Mouse (Mus musculus) ovary, postnatal 14 days (tissue): ENCODE results near the gene Trim63.
A peak's percentile ranks its signal among the peaks of the same experiment; 100 is the strongest.
"Not testable (repeated sequence)": the region's sequence is repeated elsewhere in the genome, so short reads cannot be mapped to it uniquely, and the experiment has no call there.

Experiments used
- DNase-seq: peaks from one replicate; pipeline ENCODE4 v3.0.0; 2022; ENCODE audit warnings: low spot score

The Trim63 gene

GRCm38 (mm10) chr4:134298626-134299497, 16.1 kb upstream of the Trim63 start:
- DNase-seq: no peak

DNA sequence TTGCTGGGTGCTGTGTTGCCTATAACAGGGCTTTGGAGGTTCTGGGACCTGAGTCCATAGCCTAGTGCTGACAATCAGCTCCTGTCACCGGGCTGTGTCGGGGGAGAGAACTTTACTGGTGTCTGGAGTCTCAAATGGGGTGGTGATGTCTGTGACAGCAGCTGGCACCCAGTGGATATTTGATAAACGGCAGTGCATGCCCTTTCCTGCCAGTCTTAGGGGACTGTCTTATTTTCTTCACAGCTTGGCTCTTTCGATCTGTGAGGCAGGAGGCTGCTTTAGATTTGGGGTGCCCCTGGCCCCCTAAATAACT, 15.5 kb upstream of the Trim63 start:
- no peak for DNase-seq

- no peak for DNase-seq
Measured at GRCm38 (mm10) chr4:134300316-134300715, 14.6 kb upstream of the Trim63 start.

DNA sequence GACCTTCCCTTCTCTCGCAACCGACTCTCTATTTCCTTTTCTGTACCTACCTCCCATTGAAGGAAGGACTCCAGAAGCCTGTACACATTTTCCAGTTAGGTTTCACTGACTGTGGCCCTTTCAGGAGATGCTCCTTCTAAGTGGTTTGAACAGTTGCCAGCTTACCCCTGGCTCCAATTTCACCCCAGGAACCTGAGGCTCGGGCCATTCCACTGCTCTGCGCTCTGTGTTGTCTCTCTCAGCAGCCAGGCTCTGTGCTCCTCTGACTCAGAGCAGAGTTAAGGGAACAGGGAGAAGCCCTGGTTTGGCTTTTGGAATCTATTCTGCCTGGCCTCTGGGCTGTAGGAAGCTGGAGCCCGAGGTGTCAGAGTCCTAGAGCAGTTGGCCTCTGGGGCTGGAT, 12.8 kb upstream of the Trim63 start:
- no peak for DNase-seq

GRCm38 (mm10) chr4:134306963-134307362, 8.0 kb upstream of the Trim63 start:
- DNase-seq: no peak

DNA sequence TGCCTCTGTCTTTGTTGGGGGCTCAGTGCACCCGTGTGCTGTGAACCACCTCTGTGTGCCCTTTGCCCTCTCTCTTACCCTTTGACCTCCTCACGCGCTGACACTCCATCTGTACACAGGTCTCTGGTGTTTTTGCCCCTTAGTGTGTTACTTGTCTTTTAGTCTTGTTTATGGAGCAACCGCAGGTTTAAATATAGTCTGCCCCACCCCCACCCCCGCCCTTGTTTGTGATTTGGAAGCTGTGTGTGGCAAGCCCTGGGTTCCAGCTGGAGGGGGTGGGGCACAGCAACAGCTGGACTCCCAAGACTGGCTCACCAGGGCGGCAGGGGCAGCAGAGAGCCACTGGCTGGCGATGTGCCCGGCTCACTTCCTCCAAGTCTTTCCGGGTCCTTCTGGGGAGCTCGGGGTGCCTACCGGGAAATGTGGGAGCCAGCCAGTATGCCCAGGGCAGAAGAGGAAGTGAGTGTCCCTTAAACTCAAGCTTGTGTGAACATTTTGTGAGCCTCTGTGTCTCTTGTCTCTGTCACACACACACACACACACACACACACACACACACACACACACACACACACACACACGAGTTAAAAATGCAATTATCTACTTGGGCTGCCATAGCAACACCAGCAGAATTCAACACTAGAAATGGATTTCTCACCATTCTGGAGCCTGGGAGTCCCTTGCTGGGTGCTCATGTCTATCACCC, 7.4 kb upstream of the Trim63 start:
- DNase-seq: peak; percentile 55

DNA sequence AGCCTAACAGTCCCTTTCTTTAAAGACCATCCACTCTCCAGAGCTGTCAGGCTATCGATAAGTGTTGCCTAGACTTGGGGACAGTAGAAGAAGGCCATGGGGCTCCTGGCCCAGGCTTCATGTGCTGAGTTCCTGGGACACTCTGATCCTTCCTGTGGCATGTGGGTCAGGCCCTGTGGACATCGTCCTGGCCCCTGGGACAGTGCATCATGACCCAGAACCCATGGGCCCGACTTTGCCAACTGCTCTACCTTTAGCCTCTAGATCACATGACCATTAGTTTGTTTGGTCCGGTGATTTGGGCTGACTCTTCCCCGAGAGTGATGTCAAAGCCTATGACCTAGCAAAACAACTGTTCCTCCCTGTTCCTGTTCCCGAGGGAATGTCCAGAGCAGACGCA, 4.8 kb upstream of the Trim63 start:
- no peak for DNase-seq

DNA sequence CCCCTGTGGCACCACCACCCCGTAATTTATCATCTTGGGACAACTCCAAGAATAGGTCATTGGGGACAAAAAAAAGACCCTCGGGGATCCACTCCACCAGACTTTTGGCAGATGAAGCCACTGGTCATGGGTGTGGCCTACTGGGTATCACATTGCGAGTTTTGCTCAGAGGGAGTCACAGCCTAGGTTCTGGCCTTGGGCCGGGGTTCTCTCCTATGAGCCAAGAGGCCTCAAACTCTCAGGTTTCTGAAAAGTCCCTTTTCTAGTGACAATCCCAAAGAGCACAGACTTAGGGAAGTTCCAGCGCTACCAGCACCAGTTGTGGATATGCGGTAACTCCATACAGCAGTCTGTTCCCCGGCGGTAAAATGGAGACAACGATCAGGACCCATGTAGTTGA, 4.3 kb upstream of the Trim63 start:
- DNase-seq: no peak

- DNase-seq: no peak
Measured at GRCm38 (mm10) chr4:134311784-134312183, 3.1 kb upstream of the Trim63 start.

DNA sequence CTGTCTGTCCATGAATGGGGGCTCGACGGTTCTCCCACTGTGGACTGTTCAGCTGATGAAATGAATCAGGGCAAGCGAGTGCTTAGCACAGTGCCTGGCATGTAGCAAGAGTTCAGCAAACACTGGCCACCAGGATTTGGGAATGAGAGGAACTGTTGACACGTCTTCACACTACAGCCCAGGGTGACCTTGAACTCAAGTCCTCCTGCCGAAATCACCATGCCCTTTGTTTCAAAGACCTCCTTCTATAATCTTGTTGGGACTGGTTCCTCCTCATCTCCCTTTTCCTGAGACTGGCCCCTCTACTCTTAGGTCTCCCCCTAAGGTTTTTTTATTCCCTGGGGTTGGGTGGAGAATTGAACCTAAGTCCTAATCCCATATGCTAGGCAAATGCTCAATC, 2.6 kb upstream of the Trim63 start:
- no peak for DNase-seq

DNA sequence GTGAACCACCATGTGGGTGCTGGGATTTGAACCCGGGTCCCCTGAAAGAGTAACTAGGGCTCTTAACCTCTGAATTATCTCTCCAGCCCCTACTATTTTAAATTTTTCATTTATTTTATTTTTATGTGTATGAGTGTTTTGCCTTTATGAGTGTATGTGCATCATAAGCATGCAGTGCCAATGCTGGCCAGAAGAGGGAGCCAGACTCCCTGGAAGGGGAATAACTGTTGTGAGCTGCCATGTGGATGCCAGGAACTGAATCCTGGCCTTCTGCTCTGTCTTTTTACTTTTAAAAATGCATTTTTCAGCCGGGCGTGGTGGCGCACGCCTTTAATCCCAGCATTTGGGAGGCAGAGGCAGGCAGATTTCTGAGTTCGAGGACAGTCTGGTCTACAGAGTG, 2.0 kb upstream of the Trim63 start:
- no peak for DNase-seq

- no peak for DNase-seq
Measured at GRCm38 (mm10) chr4:134314081-134314655, 752 bp upstream of the Trim63 start.

DNA sequence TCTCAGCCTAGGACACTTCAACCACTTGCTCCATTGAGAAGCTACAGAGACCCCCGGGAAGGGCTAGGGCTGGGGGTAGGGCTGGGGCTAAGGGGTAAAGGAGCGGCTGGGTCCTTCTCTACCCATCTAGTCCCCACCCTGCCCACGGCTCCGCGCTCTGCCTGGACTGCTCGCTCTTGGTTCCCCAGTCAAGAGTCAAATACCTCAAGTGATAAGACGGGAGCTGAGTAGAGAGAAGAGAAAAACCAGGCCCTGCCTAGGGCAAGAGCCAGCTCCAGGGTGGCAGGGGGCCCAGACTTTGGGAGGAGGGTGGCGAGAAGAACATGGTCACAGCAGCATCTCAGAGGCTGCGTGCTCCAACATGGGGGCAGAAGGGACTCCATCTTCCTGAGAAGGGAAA, 550 bp downstream of the Trim63 start:
- no peak for DNase-seq

DNA sequence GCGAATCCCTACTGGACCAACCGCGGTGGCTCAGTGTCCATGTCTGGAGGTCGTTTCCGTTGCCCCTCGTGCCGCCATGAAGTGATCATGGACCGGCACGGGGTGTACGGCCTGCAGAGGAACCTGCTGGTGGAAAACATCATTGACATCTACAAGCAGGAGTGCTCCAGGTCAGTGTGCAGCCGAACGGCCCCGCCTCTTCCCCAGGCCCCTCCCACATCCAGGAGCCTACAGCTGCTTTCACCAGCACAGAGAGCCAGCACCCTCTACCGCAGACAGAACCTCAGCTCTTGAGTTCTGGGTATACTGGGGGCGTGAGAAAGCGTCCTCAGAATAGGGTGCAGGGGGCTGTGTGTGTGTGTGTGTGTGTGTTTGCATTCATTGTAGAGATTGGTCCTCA, 1.5 kb downstream of the Trim63 start:
- DNase-seq: no peak

- no peak for DNase-seq
Measured at GRCm38 (mm10) chr4:134319074-134319473, 4.2 kb downstream of the Trim63 start.

- no peak for DNase-seq
Measured at GRCm38 (mm10) chr4:134319674-134320073, 4.8 kb downstream of the Trim63 start.

- no peak for DNase-seq
Measured at GRCm38 (mm10) chr4:134321524-134321923, 6.6 kb downstream of the Trim63 start.

GRCm38 (mm10) chr4:134324655-134325054, 9.7 kb downstream of the Trim63 start:
- no peak for DNase-seq

- DNase-seq: no peak
Measured at GRCm38 (mm10) chr4:134326859-134327530, 12.1 kb downstream of the Trim63 start.

DNA sequence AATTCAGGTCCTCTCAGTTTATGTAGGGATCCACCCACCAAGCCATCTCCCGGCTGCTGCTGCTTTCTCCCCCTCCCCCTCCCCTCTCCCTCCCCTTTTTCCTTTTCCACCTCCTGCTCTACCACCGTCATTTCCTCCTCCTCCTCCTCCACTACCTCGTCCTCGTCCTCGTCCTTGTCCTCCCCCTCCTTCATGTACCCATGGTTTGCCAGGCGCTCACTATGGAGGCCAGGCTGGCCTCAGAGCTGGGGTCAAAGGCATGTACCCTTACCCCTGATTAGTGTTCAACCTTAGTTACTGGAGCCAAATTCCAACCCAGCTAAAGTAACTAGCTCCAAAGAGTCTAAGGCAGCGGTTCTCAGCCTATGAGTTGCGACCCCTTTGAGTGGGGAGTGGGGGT, 13.2 kb downstream of the Trim63 start:
- DNase-seq: no peak

DNA sequence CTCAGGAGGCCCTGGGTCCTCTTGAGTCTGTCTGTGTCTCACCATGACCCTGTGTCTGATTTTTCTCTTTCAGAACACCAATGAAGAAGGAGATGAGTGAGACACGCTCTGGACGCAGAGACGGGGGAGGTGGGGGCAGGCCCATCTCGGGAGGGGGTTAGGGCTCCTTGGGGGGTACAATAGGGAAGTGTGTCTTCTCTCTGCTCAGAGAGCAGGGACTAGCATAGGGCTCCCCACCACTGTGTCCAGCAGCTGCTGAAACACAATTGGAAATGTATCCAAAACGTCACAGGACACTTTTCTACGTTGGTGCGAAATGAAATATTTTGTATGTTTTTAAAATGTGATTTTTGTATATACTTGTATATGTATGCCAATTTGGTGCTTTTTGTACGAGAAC, 13.9 kb downstream of the Trim63 start:
- DNase-seq: no peak

GRCm38 (mm10) chr4:134330281-134330680, 15.4 kb downstream of the Trim63 start:
- no peak for DNase-seq

DNA sequence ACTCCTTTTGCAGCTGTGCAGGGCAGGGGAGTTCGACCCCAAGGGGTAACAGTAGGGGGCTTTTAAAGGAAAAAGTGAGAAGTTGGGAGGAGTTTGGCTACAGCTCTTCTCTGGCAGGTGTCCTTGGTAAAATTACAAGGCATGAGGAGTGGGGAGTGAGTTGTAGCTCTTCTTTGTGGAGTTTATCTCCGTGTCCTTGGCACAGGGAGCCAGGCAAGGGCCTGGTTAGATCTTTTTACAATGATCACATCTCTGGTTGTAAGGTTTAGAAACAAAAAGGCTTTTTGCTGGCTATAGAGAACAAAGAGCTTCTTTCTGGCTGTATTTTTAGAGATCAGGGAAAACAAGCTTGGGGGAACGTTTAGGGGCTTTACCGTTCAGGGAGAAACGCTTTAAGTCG, 26.3 kb downstream of the Trim63 start:
- not testable (repeated sequence) for DNase-seq
